Mouse (Mus musculus) thymus, adult 2 months (tissue): Measurements from ENCODE around the gene Tmem45b.

ENCODE experiments used
- CTCF ChIP-seq: fragments of 200-500 bp; IDR thresholded peaks from 2 replicates; pipeline ENCODE4 v1.5.1; 2012; ENCODE audit warnings: mild to moderate bottlenecking, control low read depth, low read length, moderate library complexity, borderline replicate concordance; ENCODE audit not compliant: control insufficient read depth, poor library complexity, insufficient read depth; ENCODE audit errors: extremely low read depth
- POLR2A ChIP-seq: fragments of 200-500 bp; IDR thresholded peaks from 2 replicates; pipeline ENCODE4 v1.6.1; 2012; ENCODE audit warnings: mild to moderate bottlenecking, low read length, control low read depth, moderate library complexity; ENCODE audit not compliant: control insufficient read depth, poor library complexity, insufficient read depth; ENCODE audit errors: extremely low read depth

DNA sequence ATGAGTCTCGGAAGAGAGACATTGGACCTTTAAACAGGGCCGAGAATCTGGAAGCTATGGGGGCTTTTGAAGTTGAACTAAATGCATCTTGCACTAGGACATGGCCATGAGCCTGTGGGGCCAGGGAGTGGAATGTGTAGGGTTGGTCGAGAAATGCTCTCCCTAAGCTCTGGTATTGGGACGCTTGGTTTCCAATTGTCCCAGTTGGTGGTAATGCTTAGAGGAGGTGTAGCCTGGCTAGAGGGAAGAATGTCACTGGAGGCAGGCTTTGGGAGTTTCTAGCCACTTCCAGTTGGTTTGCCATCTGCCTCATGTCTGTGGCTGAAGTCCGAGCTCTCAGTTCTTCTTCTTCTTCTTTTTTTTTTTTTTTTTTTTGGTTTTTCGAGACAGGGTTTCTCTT, 24.9 kb downstream of the Tmem45b start:
- no peak for TF ChIP-seq POLR2A
- no peak for TF ChIP-seq CTCF
